Mouse (Mus musculus) embryonic facial prominence, embryonic 10.5 days (tissue): ENCODE data around the gene Cacna1c. TPM values are rescaled to one million over a fixed set of nuclear protein-coding genes. Genes with fewer than 3 reads are reported as not detected.

Experiments used
- DNase-seq: peaks from one replicate; pipeline ENCODE4 v3.0.0-alpha.2; 2017; ENCODE audit warnings: low spot score
- H3K27ac ChIP-seq: fragments of 300-500 bp; sonication (generic); replicated peaks from 2 replicates; pipeline ENCODE4 v1.5.1; 2016; ENCODE audit warnings: mild to moderate bottlenecking
- H3K27me3 ChIP-seq: fragments of 300-500 bp; sonication (generic); replicated peaks from 2 replicates; pipeline ENCODE4 v1.6.1; 2016; ENCODE audit warnings: low read depth, mild to moderate bottlenecking; ENCODE audit not compliant: poor library complexity, severe bottlenecking
- H3K36me3 ChIP-seq: fragments of 300-500 bp; sonication (generic); replicated peaks from 2 replicates; pipeline ENCODE4 v1.6.1; 2016; ENCODE audit warnings: mild to moderate bottlenecking, moderate library complexity
- H3K4me1 ChIP-seq: fragments of 300-500 bp; sonication (generic); 2 replicates; pipeline ENCODE4 v1.6.1; 2016
- H3K4me3 ChIP-seq: fragments of 300-500 bp; sonication (generic); 2 replicates; pipeline ENCODE4 v1.5.1; 2016; ENCODE audit warnings: mild to moderate bottlenecking, moderate library complexity
- H3K9me3 ChIP-seq: fragments of 300-500 bp; sonication (generic); 2 replicates; pipeline ENCODE4 v1.6.1; 2016; ENCODE audit warnings: mild to moderate bottlenecking
- WGBS: fragments of 180-500 bp; shearing (Covaris S2); methylation state at CpG from one replicate; pipeline ENCODE4 v1.1.7; 2016; 5-methylcytosine and 5-hydroxymethylcytosine counted together
- polyA plus RNA-seq: library from polyadenylated mRNA; unstranded; fragments of >200 nt; fragmentation: Nextera tagmentation; extraction: Ambion mirVana; gene quantifications from 2 replicates; pipeline ENCODE4 v1.2.1, GENCODE M21; 2016

Cacna1c gene
- polyA plus RNA-seq, 1 experiment from 2014 or later, result 4.9 TPM

DNA sequence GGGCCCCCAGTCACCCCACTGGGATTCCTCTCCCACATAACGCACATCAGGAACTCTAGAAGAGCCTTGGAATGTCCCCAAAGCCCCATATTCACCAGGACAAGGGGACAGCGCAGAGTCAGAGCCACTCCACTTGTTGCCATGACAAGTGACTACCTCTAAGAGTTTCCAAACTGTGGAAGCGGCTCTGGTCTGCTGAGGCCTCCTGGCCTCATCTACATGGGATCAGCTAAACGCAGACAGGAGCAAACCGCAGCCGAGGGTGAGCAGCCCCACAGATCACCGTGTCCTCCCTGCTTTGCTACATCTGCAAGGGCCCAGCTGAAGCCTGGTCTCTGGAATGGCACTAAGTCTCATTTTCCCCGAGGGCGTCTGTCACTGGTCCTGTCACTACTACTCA lies 93.3 kb downstream of the Cacna1c start:
- H3K4me1 ChIP-seq, result peaks cover 36% of the 10 kb centered on the region
- no peak for DNase-seq
- H3K27ac ChIP-seq, result no peak overlapping the region
- peaks cover 43% of the 10 kb centered on the region for H3K27me3 ChIP-seq
- H3K36me3 ChIP-seq, result no peaks in the 10 kb centered on the region
- WGBS, result 82% methylated on average over 9 of the region's 9 CpGs
- no peaks in the 10 kb centered on the region for H3K9me3 ChIP-seq
- no peak overlapping the region for H3K4me3 ChIP-seq

DNA sequence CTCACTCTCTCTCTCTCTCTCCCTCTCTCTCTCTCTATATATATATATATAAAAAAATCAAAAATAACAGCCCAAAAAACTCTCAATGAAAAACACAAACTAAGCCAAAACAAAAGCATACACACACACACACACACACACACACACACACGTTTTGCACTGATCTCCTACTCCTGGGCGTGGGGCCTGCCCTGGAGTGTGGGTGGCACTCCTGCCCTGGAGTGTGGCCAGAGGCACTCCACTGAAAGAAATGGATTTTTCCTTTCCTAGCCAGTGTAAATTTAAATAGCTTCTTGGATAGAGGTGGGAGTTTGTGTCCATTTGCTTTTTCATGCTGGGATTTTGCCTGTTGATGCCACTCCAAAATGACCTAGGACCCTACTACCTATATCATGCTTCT lies 96.9 kb downstream of the Cacna1c start:
- H3K9me3 ChIP-seq, result no peaks in the 10 kb centered on the region
- no peaks in the 10 kb centered on the region for H3K36me3 ChIP-seq
- peaks cover 7% of the 10 kb centered on the region; the same call in 1 of the 2 replicates for H3K27me3 ChIP-seq
- 81% methylated on average over 2 of the region's 2 CpGs for WGBS
- no peak overlapping the region for H3K27ac ChIP-seq
- no peak for DNase-seq
- H3K4me3 ChIP-seq, result no peak overlapping the region
- H3K4me1 ChIP-seq, result 0 out of 2 replicates have a peak, but pooled peaks cover 6% of the 10 kb centered on the region

DNA sequence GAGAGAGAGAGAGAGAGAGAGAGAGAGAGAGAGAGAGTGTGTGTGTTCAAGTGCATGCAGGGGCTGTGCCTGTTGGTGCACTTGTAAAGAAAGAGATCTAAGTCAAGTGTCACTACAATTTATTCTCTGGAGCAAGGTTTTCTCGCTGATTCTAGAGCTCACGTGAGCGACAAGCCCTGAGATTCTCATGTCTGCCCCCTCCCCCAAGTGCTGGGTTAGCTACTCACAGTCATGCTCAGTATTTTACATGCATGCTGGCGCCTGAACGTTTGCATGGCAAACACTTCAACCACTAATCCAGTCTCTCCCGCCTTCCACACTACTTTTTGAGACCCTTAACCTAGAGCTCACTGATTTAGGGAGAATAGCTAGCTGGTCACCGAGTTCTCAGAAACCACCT lies 99.7 kb downstream of the Cacna1c start:
- H3K9me3 ChIP-seq, result no peaks in the 10 kb centered on the region
- H3K27ac ChIP-seq, result no peak overlapping the region
- no peak for DNase-seq
- no peaks in the 10 kb centered on the region for H3K27me3 ChIP-seq
- no peaks in the 10 kb centered on the region for H3K36me3 ChIP-seq
- H3K4me1 ChIP-seq, result peaks cover 5% of the 10 kb centered on the region; the same call in 1 of the 2 replicates
- 84% methylated on average over 7 of the region's 7 CpGs for WGBS
- no peak overlapping the region for H3K4me3 ChIP-seq

DNA sequence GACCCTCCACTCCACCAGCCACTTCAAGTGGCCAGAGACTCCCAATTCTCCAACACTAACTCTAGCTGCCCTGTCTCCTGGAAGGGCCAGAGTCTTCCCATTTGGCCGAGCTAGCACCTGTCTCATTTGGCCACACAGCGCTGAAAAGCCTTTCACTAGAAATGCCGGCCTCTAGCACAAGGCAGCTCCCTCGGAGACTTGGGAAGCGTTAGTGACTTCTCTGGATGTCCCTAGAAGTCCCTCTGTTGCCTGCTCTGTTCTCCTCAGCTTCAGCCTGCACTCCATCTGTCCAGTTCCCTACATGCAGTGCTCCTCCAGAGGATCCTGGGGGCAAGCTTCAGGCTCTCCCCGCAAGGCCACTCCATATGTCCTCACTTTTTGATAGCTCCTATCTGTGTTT lies 101.1 kb downstream of the Cacna1c start:
- Histone ChIP-seq H3K27ac (no peak overlapping the region), H3K27me3 (no peaks in the 10 kb centered on the region), H3K36me3 (no peaks in the 10 kb centered on the region), H3K9me3 (no peaks in the 10 kb centered on the region), H3K4me3 (no peak overlapping the region), H3K4me1 (peaks cover 7% of the 10 kb centered on the region; the same call in 1 of the 2 replicates)
- no peak for DNase-seq
- 87% methylated on average over 6 of the region's 6 CpGs for WGBS

DNA sequence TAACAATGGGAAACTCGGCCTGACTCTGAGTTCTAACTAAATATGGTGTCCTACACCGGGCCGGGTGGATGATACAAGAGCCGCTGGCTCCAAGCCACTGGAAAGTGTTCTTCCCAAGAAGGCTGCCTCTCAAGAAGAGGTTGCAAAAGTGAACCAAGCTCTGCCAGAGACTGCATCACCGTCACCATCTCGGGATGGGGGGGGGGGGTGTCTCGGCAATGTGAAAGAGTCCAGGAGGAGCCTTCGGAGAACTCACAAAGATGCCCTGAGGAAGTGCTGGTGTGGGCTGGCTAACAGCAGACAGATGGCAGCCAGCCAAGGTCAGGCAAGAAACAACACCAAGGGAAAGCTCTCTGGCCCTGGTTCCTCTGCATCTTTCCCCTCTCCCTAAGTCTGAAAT lies 107.0 kb downstream of the Cacna1c start:
- H3K9me3 ChIP-seq, result no peaks in the 10 kb centered on the region
- 78% methylated on average over 8 of the region's 8 CpGs for WGBS
- no peak overlapping the region for H3K27ac ChIP-seq
- no peak overlapping the region for H3K4me3 ChIP-seq
- peaks cover 21% of the 10 kb centered on the region for H3K4me1 ChIP-seq
- no peaks in the 10 kb centered on the region for H3K36me3 ChIP-seq
- DNase-seq, result peak; percentile 14
- H3K27me3 ChIP-seq, result no peaks in the 10 kb centered on the region

DNA sequence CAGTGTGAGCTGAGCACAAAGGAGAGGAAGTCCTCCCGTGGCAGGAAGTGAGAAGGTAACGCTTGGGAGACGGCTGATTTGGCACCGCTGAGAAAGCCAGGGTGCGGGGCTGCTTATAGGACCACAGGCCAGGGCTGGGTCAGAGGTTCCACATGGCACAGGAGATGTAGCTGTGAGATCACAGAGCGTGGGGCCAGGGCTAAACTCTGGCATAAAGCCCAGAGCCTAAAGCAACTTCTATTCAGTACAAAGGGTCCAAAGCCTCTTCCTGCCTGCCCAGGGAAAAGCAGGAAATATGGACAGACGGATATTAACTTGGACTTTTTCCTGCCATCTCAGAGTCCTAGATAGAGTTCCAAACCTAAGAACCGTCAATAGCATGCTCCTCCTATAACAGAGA lies 107.8 kb downstream of the Cacna1c start:
- no peak for DNase-seq
- no peaks in the 10 kb centered on the region for H3K36me3 ChIP-seq
- H3K9me3 ChIP-seq, result no peaks in the 10 kb centered on the region
- H3K27ac ChIP-seq, result no peak overlapping the region
- H3K4me1 ChIP-seq, result peaks cover 21% of the 10 kb centered on the region
- no peak overlapping the region for H3K4me3 ChIP-seq
- 78% methylated on average over 8 of the region's 8 CpGs for WGBS
- no peaks in the 10 kb centered on the region for H3K27me3 ChIP-seq

DNA sequence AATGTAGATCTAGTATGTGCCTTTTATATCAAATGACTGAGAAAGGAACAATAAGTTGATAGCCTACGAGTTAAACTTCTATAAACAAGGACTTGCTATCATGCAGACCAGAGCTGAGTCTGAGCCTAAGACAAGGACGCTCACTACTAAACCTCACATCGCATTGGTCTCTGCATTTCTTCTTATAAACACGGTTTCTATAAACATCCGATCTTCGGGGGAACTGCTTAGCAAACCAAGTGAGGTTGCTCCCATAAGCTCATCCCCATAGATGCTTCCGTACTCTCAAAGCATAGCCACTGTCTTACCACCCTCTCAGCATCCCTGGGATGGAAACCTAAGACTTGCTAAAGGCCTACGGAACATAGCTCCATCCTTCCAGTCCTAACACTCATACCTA lies 108.3 kb downstream of the Cacna1c start:
- WGBS, result 94% methylated on average over 8 of the region's 8 CpGs
- Histone ChIP-seq H3K27me3 (no peaks in the 10 kb centered on the region), H3K4me1 (peaks cover 23% of the 10 kb centered on the region), H3K4me3 (no peak overlapping the region), H3K27ac (no peak overlapping the region), H3K36me3 (no peaks in the 10 kb centered on the region), H3K9me3 (no peaks in the 10 kb centered on the region)
- no peak for DNase-seq

DNA sequence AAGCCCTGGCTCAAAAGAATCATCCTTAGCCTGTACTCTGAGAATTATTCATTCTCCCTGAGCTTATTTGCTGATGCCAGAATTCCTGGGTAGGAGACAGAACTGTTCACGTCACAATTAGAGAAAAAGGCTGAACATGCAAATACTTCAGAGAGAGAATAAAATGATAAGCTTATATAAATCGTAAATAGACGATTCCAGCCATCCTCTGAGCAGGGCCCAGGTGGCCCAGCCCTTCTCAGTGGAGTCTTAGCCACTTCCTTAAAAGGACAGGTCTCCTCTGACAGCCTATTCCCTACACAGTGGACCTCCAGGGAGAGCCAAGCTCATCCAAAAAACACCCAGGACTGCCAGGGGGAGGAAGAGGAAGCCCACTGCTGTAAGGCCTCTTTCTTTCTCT lies 110.4 kb downstream of the Cacna1c start:
- no peak overlapping the region for H3K4me3 ChIP-seq

DNA sequence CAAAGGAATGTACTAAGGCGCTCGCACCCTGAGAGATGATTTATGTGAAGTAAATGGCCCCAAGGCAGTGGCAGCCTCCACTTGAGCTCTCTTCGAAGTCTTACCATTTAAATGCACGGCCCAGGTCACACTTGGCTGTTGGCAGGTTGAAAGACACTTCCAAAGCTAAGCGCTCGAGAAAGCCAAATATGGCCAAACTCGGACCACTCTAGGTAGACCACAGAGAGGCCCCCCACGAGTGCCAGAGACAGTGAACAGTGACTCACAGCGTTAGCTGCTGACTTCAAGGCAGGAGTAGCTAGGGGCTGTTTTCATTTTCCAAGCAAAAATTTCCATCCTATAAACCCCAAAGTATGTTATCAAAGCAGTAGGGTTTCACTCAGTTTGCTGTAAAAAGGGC lies 111.7 kb downstream of the Cacna1c start:
- Histone ChIP-seq H3K36me3 (no peaks in the 10 kb centered on the region), H3K27ac (no peak overlapping the region), H3K4me3 (no peak overlapping the region), H3K27me3 (no peaks in the 10 kb centered on the region), H3K9me3 (no peaks in the 10 kb centered on the region), H3K4me1 (peaks cover 20% of the 10 kb centered on the region)
- no peak for DNase-seq
- WGBS, result 82% methylated on average over 9 of the region's 9 CpGs

More for the DNA sequence above, 110.4 kb downstream of the Cacna1c start:
- Histone ChIP-seq H3K36me3 (no peaks in the 10 kb centered on the region), H3K27ac (no peak overlapping the region), H3K9me3 (no peaks in the 10 kb centered on the region), H3K4me1 (peaks cover 24% of the 10 kb centered on the region), H3K27me3 (no peaks in the 10 kb centered on the region)
- DNase-seq, result no peak
- WGBS, result 82% methylated on average over 3 of the region's 3 CpGs

DNA sequence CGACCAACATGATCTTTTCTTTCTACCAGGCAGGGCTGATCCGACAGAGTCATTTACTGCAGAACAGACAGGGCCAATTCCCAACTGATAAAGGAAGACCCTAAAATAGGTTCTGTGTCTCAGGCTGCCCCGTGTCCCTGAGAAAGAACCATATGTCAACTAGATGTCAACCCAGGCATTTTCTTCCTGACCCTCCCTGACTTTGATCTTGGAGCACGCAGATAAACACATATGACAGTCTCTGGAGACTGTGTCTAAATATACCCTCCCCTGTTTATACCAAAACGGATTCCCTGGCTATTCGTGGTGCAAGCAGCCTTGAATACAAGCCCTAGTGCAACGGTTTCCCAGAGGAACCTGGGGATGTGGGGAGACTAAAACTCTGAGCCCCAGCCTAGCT lies 112.7 kb downstream of the Cacna1c start:
- no peak for DNase-seq
- Histone ChIP-seq H3K4me1 (peaks cover 11% of the 10 kb centered on the region), H3K9me3 (no peaks in the 10 kb centered on the region), H3K27me3 (no peaks in the 10 kb centered on the region), H3K27ac (no peak overlapping the region), H3K36me3 (no peaks in the 10 kb centered on the region), H3K4me3 (no peak overlapping the region)
- WGBS, result 73% methylated on average over 7 of the region's 7 CpGs

DNA sequence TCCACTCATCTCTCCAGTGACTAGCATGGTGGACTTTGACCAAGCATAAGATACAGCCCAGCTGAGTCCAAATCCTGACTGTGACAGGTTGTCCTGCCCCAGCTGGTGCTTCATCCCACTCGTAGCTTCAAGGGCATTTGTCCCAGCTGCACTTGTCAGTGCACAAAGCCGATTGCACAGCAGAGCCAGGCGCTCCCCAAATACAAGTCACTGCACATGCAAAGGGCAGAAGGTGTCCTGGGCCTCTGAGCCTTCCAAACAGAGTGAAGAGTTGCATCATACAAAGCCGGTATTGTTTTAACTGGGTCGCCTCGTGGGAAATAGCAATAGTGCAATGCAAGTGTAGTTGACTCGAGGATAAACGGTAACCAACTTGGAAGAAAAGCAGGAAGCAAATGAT lies 113.6 kb downstream of the Cacna1c start:
- Histone ChIP-seq H3K27me3 (no peaks in the 10 kb centered on the region), H3K4me1 (peaks cover 6% of the 10 kb centered on the region), H3K4me3 (no peak overlapping the region), H3K9me3 (no peaks in the 10 kb centered on the region), H3K36me3 (no peaks in the 10 kb centered on the region), H3K27ac (no peak overlapping the region)
- DNase-seq, result no peak
- 62% methylated on average over 8 of the region's 8 CpGs for WGBS

DNA sequence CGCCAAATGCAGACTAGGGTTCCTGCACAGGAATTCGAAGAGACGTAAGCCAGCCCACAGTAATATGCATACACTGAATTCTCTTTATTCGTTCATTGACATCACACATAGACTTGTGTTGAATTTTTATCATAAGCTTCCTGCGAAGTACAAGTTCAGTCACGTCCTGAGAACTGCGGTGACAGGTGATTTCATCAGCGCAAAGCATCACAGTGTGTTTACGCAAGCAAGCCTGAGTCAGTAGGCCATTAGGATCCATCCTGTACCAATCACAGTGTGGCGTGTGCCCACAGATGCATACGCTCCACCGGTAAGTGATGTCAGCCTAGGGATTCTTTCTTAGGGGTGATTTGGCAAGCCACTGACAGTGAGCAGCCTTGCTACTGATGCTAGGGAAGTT lies 114.6 kb downstream of the Cacna1c start:
- 93% methylated on average over 12 of the region's 12 CpGs for WGBS
- Histone ChIP-seq H3K9me3 (no peaks in the 10 kb centered on the region), H3K36me3 (no peaks in the 10 kb centered on the region), H3K27ac (no peak overlapping the region), H3K27me3 (no peaks in the 10 kb centered on the region), H3K4me1 (peaks cover 6% of the 10 kb centered on the region), H3K4me3 (no peak overlapping the region)
- no peak for DNase-seq

DNA sequence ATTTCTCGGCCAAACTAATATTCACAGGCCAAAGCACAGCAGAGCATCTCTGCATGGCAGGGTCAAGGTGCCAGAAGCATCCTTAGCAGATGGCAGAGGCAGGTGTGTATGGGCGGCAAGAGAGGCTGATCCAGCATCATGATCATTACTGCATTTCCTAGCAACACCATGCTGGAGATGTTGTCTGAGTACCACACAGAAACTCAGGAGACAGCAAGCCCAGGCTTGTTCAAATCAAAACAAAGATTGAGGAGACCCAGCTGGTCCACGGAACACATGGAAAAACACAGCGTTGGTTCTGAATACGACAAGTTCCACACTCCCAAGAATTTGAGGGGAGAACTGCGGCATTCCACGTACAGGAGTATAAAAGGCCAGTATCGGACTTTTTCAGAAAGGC lies 116.6 kb downstream of the Cacna1c start:
- no peak for DNase-seq
- H3K4me1 ChIP-seq, result peaks cover 6% of the 10 kb centered on the region
- H3K27me3 ChIP-seq, result no peaks in the 10 kb centered on the region
- H3K27ac ChIP-seq, result no peak overlapping the region
- no peaks in the 10 kb centered on the region for H3K9me3 ChIP-seq
- no peak overlapping the region for H3K4me3 ChIP-seq
- WGBS, result 83% methylated on average over 8 of the region's 8 CpGs
- no peaks in the 10 kb centered on the region for H3K36me3 ChIP-seq

DNA sequence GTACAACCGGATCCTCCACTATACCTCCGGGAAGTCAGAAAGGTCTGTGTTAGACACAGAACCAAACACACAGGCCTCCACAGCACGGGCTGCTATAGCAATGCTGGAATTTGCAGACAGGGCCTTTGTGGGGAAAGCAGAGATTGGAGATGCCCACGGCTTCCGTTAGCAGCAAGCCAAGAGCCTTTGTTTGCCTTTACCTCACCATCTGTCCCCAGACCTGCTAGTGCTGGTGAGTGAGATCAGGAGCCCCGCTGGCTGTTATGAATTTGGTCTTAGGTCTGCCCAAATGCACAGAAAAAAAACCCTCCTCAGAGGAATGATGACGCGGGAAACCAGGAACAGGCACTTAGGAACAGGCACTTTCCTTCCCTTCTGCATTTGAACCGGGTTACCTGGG lies 117.3 kb downstream of the Cacna1c start:
- WGBS, result 86% methylated on average over 9 of the region's 9 CpGs
- H3K9me3 ChIP-seq, result no peaks in the 10 kb centered on the region
- no peak overlapping the region for H3K4me3 ChIP-seq
- DNase-seq, result no peak
- H3K4me1 ChIP-seq, result peaks cover 6% of the 10 kb centered on the region
- H3K27ac ChIP-seq, result no peak overlapping the region
- no peaks in the 10 kb centered on the region for H3K36me3 ChIP-seq
- no peaks in the 10 kb centered on the region for H3K27me3 ChIP-seq
